Mouse (Mus musculus): ENCODE results near the gene Tmprss4. TPM values are rescaled to one million over a fixed set of nuclear protein-coding genes. Genes with fewer than 3 reads are reported as not detected.
A peak's percentile ranks its signal among the peaks of the same experiment; 100 is the strongest.

Tmprss4 gene
- total RNA-seq (2021), result not detected

GRCm38 (mm10) chr9:45203797-45204410 is at the start of gene Tmprss4:
Gene Tmprss4 (minus strand): TSS chr9:45204092.
- DNase-seq, result no peak

DNA sequence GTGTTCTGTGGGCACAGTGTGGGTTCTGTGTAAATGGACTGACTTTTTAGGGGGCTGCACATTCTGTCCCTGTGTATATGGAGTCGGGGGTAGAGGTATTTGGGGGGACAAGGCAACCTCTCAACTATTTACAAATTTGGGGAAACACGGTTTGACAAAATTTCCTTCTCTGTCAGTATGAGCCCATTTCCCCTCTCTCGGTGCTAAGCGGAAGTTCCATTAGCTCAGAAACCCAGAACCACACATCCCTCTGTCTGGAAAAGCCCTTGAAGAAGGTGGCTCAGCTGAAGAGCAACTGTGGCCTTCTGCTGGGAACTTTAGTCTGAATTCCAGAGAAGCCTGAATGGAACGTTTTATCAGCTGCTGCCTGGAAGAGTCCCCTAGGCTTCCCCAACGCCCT is 48.5 kb upstream of the Tmprss4 start:
- DNase-seq, result no peak

DNA sequence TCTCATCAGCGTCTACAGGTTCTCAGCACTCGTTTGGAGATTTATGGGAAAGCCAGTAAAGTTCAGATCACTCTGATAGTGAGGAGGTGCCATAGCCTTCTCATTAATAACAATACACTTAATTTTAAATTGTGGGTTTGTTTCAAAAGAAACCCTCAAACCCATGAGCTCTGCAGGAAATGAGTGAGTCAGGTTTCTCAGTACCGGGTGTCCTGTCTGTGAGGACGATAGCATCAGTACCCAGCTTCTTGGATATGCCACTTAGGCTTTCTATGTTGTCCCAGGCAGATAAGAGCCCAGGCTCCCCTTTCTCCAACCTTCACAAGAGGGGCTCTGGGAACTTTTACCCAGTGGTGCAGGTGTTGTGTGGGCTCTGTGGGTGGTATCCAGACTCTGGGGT is 48.1 kb upstream of the Tmprss4 start:
- no peak for DNase-seq

- DNase-seq, result no peak
Observed at GRCm38 (mm10) chr9:45251281-45251680, 47.4 kb upstream of the Tmprss4 start.

GRCm38 (mm10) chr9:45250306-45250705 is 46.4 kb upstream of the Tmprss4 start:
- DNase-seq, result no peak

DNA sequence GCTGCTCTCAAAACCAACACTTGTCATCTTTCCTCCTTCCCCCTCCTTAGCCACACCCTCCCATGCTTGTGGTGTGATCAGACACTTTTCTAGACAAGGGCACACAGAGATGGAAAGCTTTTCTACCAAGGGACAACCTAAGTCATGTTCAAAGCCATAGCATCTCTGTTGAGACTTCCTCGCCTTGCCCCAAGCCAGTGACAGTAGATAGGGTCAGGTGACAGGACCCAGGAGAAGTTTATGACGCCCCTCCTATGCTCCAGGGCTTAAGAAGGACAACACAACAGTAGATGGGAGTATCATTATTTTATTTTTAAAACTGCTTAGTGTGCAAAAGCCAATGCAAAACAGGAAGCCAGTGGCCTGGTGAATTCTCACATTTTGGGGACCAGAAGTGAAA is 43.6 kb upstream of the Tmprss4 start:
- no peak for DNase-seq

- peak in 1 of 2 experiments; percentile 14 for DNase-seq
Observed at GRCm38 (mm10) chr9:45246060-45246459, 42.2 kb upstream of the Tmprss4 start.

GRCm38 (mm10) chr9:45245432-45245831 is 41.5 kb upstream of the Tmprss4 start:
- no peak for DNase-seq

GRCm38 (mm10) chr9:45241397-45241796 is 37.5 kb upstream of the Tmprss4 start:
- DNase-seq, result no peak

- no peak for DNase-seq
Observed at GRCm38 (mm10) chr9:45236744-45237143, 32.9 kb upstream of the Tmprss4 start.

DNA sequence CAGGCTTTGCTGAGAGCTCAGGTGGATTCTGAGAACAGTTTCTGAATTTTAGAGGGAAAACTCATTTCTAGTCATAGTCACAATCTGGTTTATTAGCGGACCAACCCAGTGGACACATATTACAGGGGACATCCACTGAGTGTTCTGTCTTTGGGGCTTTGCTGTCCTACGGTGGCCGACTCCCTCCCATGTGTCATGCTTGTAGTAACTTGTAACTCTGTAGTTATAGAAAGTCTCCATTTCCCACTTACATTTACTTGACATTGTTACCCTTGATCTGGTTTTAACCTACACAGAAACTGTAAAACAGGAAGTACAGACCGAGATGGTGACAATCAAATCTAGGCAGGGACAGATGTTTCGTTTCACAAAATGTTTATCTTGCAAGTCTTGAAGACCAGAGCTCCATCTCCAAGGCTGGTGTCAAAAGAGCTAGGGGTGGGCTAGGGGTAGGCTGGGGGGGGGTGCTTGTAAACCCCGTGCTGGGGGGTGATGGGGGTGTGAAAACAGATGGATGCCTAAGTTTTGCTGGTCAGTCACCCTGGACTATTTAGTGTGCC is 31.9 kb upstream of the Tmprss4 start:
- DNase-seq, result no peak

DNA sequence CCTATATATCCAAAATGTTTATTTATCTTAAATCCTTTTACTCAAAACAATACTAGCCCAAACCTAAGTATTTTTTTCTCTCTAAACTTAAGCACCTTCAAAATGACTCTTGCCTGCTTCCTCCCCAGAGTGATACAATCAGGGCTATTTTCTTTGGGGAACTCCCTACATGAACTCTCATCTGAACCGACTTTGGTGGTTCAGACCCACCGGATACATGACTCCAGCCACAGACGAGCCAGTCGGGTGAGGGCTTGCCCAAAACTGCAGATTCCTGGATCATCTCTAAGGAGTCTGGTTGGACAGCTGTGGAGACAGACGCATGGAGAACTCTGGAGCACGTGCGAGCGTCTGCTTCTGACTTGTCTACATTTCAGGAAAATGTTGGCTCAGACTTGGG is 25.5 kb upstream of the Tmprss4 start:
- no peak for DNase-seq

DNA sequence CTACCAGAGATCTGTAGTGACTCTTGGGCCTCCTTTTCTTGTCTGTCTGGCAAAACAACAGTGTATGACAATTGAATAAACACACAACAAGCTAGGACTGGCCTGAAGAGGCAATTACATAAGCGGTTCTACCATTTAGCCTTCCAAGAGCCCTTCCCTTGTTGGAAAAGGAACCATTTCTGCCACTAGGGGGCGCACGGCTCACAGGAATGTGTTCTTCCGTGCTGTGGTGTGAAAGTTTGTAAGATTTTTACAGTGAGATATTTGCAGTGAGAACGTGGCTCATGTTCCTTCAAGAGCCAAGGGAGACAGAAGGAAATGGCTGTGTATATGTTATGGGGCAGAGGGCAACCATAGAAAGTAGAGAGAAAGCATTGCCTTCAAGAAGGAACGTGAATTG is 17.7 kb upstream of the Tmprss4 start:
- DNase-seq, result peak; percentile 85 to 89

GRCm38 (mm10) chr9:45219644-45220043 is 15.8 kb upstream of the Tmprss4 start:
- no peak for DNase-seq

DNA sequence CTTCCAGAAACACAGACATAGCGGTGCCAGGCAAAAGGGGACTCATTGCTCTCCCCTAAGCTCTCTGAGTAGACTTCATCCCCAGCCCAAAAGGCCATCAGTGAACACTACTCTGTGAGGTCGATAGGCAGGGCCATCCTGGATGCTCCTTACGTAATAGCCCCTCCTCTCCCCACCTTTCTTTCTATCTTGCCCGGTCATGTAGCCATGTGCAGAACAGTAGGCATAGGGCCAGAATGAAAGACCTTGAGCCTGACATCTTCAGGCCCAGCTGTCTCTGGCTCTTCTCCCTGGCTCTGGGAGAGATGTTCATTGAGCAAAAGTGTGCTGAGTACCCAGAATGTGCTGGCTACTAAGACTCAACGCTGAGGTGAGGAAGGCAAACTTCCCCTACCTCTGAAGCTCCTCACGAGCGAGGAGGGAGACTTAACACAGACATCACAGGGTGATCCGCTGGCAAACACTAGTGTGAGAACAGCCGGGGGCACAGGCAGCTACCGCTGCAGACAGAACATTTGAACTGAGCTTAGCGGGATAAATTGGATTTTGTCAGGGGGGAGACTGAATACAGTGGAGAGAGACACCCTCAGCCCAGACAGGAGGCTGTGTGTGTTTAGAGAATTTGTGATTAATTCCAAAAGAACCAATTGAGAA is 11.8 kb upstream of the Tmprss4 start:
- DNase-seq, result no peak

- DNase-seq, result no peak
Observed at GRCm38 (mm10) chr9:45212001-45212400, 8.1 kb upstream of the Tmprss4 start.

DNA sequence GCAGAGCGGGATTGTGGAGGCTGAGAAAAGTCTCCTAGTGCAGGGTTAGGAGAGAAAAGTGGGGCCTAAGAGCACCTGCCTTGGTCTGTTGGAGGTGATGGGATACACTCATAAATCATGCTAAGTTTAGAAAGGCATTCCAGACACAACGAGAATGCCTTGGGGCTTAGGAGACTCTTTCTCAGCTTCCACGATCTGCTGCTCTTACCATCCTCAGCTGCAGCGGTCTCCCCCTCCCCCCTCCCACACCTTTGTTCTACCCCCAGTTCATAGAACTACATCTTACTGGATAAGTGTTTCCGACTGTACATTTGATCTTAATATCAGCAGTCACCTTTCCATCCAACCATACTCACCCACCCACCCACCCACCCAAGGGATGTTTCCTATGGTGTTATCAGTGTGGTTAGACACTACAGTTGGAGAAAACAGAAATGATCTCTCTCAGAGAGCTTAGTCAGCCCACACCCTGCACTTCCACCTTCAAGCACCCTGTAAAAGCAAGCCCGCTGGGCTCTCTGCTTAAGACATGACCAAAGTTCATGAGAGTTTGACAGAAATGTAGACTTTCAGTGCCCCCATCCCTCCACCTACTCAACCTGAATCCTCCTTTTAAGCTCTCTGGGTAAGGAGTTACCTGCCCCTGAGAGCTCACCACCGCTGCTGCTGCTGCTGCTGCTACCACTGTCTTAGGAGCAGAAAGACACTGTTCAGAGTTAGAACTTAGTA is 3.3 kb upstream of the Tmprss4 start:
- no peak for DNase-seq

DNA sequence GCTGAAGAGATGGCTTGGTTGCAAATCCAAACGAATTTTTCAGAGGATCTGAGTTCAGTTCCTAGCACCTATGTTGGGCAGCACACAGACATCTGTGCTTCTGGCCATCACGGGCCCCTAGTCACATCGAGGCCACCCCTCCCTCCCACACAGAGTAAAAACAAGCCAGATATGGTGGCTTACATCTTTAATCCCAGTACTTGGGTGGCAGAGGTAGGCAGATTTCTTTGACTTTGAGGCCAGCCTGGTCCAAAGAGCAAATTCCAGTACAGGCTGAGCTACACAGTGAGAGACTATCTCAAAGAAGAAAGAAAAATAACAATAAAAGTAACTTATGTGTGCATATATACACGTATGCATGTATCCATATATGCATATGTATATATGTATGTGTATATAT is 2.2 kb upstream of the Tmprss4 start:
- DNase-seq, result no peak

- no peak for DNase-seq
Observed at GRCm38 (mm10) chr9:45205143-45205542, 1.3 kb upstream of the Tmprss4 start.

GRCm38 (mm10) chr9:45202021-45202798 is 1.7 kb downstream of the Tmprss4 start:
- no peak for DNase-seq

DNA sequence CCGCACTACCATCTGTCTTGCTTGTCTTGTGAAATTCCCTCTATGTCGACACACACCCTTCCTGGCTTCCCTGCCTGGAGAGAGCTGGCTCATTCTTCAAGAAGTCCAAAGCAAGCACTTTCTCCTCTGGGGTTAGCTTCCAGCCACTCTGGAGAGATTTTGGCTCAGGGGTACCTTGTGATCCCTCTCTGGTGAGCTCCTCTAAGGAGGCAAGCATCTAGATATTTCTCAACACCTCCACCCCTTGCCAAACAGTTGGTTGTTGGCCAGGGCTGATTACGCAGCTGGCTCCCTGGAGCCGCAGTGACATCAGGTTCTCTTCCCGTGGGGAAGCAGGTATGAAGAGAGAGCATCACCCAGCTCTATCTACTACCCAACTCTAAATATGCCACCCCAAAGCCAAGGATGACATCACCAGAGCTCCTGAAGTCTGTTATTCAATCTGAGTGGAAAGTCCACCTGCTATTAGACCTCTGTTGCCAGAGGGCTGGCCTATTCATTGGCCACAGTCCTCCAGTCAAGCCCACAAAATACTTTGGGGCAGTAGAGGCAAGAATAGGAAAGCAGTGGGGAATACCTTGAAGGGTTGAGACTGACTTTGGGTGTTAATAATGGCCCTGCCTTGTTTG is 2.5 kb downstream of the Tmprss4 start:
- DNase-seq, result no peak

- no peak for DNase-seq
Observed at GRCm38 (mm10) chr9:45197549-45197948, 6.3 kb downstream of the Tmprss4 start.

Measured in layer of hippocampus, postnatal 36 days (tissue).